Mouse (Mus musculus): ENCODE data around the gene Chd1. TPM values are rescaled to one million over a fixed set of nuclear protein-coding genes. Genes with fewer than 3 reads are reported as not detected.
"Not testable (repeated sequence)": the region's sequence is repeated elsewhere in the genome, so short reads cannot be mapped to it uniquely, and the experiment has no call there.

Gene Chd1
- total RNA-seq, 2 experiments from 2014 or later = 35.1 to 47.7 TPM

GRCm38 (mm10) chr17:15731706-15732105 is 26.9 kb downstream of the Chd1 start:
- no peak for DNase-seq

DNA sequence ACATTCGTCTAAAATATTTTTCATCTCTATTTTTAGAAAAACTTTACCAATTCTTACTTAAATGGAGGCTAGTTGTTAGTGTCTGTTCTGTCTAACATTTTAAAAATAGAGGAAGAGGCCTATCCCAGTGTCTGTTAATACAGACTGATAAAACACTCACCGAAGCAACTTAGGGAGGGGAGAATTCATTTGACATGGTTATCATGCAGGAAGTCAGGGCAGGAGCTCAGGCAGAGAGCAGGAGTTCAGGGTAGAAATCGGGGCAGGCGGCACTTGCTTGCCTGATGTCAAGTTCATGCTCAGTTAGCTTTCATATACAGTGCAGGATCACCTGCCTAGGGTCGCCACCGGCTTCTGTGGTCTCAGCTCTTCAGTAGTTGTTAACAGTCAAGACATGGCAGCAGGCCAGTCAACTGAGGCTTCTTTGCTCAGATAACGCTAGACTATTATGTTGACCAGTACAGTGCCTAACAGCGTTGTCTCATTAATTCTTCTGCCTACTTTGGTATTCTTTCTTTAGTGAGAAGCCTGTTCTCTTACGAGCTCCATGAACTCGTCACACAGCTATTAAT is 32.7 kb downstream of the Chd1 start:
- DNase-seq = no peak

GRCm38 (mm10) chr17:15741836-15742235 is 37.1 kb downstream of the Chd1 start:
- peak; percentile 23 for DNase-seq

- DNase-seq = no peak
Observed at GRCm38 (mm10) chr17:15742953-15743352, 38.2 kb downstream of the Chd1 start.

DNA sequence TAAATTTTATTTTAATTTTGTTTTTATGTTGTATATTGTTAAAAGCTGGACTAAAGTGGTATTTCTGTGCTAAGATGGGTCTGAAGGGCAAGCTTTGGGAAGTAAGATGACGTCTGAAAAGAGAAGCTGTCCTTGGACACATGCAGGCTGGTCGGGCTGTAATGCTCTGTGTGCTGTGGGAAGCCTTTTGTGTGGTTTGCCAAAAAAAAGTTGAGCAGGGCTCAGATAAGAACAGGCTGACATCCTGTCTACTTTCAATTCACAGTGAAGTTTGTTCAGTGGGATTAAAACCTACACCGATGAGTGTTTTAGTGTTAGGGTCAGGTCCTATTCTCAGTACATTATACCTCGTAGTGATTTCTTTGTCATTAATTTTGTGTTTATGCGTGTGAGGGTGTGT is 38.6 kb downstream of the Chd1 start:
- DNase-seq = peak; percentile 20 to 29

- no peak for DNase-seq
Observed at GRCm38 (mm10) chr17:15746696-15747095, 41.9 kb downstream of the Chd1 start.

DNA sequence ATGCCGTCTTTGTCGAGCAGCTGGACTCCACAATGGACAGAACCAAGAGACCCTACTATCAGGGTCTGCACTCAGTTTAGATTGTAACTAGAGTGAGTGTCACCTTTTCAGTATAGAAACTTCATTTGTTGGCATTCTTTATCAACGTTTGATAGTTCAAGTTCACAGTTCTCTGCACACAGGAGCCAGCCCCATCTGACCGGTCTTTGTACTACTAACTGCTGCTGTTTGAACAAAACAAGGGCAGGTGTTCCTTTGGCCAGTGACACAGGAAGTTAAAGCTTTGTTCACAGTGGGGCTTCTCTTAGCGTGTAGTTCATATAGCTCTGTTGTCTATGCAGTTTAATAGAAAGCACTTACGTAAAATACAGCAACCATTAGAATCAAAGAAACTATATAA is 43.3 kb downstream of the Chd1 start:
- no peak for DNase-seq

GRCm38 (mm10) chr17:15751264-15751663 is 46.5 kb downstream of the Chd1 start:
- DNase-seq = not testable (repeated sequence)

DNA sequence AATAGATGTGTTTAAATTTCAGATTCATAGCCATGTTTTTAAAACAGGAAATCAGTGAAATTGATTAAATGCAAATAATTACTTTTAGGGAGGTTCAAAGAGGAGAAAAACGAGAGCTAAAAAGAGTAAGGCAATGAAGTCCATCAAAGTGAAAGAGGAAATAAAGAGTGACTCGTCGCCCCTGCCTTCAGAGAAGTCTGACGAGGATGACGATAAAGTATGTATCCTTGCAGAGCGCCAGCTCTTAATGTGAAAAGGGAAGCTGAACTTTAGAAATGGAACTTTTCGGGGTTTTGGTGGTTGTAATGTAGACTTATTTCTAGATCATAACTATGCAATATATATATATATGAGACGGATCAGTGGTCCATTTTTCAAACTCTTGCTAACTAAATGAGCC is 56.4 kb downstream of the Chd1 start:
- DNase-seq = no peak

- peak in 1 of 2 experiments; percentile 10 for DNase-seq
Observed at GRCm38 (mm10) chr17:15769081-15769724, 64.4 kb downstream of the Chd1 start.

DNA sequence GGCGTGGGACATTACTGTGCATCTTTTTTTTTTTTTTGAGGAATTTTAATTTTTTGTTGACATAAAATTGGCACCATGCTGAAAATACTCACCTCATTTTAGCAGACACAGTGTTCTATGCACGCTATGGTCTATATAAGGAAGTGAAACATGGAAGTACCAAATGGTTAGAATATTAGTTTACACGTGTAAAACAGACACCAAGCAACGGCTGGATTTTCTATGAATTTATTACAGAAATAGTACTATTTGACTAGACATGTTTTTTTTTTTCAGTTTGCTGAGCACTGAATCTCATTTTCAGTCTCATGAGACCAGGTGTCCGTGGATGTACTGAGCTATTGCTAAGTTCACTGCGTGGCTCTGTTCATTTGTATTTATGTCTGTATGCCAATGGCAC is 69.2 kb downstream of the Chd1 start:
- DNase-seq = no peak

- DNase-seq = no peak
Observed at GRCm38 (mm10) chr17:15774565-15775215, 69.9 kb downstream of the Chd1 start.

GRCm38 (mm10) chr17:15776349-15776748 is 71.6 kb downstream of the Chd1 start:
- peak in 1 of 2 experiments; percentile 4 for DNase-seq

DNA sequence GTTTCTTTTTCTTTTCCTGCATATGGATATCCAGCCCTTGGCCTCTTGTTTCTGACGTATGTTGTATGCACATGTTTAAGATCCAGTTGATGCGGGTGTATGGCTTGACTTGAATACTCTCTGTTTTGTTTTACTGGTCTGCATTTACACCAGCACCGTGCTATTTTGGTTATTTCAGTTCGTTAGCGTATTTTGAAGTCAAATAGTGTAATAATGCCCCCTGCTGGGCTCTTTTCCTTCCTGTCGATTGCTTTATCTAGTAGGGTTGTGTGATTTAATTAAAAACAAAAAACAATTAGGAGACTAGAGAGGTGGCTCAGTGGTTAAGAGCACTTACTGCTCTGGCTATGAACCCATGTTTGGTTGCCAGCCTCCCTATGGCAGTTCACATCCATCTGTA is 73.2 kb downstream of the Chd1 start:
- peak in 1 of 2 experiments; percentile 7 for DNase-seq

DNA sequence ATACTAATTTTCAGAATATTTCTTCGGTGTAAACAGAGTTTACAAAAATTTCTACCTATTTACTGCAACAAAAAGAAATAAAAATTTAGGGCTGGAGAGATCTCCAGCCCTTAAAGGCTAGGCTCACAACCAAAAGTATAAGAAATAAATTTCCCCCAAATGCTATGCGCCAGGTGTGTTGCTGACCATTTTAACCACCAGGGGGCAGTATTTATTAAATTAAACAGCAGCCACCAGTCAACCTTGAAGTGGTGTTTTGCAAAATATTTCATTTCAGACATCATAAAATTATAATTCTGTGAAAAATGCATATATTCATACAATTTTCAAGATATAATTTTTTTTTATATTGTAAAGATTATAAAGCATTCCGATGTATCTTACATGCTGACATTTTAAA is 82.3 kb downstream of the Chd1 start:
- DNase-seq = peak; percentile 16 to 20

DNA sequence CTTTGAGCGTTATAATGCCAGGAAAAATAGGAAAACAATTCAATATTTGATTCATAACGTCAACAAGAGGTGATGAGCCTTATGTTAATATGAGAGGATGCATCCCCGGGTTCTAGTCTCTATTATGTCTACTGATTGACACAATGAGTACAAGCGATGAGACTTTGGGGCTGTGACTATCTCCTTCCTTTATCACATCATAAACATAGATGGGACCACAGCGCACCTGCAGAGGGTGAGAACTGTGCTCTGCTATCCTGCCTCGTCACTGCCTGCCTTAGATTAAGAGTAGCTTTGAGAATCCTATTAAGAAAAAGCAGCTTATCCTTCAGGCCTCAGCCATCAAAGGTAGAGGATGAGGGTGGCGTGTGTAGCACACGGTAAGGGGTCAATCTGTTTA is 85.9 kb downstream of the Chd1 start:
- DNase-seq = no peak

GRCm38 (mm10) chr17:15799195-15799793 is 94.5 kb downstream of the Chd1 start:
- DNase-seq = no peak

DNA sequence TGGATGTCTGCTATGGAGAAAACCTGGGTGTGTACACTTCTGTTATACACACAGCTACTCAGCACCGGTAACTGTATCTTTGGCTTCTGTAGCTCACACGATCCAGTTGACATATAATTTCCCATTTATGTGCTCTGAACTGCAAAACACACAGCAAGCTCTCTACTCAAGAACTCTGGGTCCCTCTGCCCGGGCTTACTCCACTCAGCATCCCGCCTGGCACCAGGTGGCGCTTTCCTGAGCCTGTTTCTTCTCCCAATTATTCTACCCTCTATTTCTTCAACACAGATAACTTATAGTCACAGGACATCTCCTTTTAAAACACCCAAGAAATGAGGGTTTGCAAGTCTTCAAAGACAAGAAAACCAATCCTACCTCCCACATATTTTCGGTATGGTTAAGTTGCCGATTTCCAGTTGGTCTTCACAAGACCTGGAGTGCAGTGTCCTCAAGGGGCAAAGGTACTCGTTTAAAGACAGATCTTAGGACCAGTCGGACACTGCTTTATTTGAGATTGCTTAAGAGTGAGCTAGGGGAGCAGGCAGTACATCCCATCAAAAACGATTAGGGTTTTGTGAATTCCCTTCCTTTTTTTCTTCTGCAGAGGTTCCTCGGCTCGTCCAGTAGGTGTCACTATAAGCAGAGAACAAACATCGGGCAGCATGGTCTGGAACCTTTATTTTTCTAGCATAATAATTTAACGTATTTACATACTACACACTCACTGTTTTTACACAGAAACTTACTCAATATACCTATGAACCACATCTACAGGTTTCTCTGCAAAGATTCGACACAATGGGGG is 99.4 kb downstream of the Chd1 start:
- DNase-seq = peak in 1 of 2 experiments; percentile 17

DNA sequence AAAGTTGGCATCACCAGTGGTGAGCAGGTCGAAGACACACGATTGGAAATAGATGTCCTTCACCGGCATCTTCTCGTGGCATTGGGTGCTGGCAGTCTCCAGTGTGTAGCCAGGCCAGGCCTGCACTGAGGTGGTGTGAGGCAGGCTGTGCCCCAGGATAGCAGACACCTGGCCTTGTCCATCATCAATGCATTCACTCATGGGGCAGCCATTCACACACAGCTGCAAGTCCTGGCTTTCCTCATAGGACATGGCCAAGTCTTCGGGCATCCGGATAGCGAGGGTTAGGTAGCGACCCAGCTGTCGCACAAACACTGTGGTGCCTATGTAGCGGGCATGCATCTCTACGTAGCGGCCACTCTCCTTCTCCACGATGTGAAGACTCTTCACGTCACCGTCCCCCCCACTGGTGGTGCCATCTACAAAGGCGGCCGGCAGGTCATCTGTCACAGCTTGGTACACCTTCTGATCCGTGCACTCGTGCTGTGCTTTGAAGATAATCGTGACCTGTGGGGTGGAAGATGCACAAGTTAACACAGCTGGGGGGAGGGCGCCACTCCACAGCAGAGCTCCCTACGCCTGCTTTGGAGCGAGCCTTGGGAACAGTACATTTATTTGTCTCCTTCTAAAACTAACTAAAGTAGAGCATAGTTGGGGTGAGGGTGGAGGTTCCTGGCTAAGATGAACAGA is 102.7 kb downstream of the Chd1 start:
- DNase-seq = no peak

DNA sequence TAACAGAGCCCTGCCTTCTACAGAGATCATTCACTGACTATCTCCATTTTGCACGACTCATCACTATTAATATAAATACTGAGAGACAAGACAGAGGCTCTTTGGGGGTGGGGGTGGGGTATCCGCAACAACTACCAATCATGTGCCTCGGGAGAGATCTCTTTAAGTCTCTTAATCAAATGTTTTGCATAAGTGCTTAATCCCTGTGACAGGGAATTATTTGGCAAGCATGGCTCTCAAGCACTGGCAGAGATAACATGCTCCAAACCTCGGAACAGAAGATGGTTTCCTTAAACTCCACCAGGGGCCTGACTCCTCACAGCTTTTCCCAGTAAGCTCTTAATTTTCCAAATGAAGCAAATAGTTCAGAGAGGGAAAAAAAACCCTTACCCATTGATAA is 103.2 kb downstream of the Chd1 start:
- no peak for DNase-seq

DNA sequence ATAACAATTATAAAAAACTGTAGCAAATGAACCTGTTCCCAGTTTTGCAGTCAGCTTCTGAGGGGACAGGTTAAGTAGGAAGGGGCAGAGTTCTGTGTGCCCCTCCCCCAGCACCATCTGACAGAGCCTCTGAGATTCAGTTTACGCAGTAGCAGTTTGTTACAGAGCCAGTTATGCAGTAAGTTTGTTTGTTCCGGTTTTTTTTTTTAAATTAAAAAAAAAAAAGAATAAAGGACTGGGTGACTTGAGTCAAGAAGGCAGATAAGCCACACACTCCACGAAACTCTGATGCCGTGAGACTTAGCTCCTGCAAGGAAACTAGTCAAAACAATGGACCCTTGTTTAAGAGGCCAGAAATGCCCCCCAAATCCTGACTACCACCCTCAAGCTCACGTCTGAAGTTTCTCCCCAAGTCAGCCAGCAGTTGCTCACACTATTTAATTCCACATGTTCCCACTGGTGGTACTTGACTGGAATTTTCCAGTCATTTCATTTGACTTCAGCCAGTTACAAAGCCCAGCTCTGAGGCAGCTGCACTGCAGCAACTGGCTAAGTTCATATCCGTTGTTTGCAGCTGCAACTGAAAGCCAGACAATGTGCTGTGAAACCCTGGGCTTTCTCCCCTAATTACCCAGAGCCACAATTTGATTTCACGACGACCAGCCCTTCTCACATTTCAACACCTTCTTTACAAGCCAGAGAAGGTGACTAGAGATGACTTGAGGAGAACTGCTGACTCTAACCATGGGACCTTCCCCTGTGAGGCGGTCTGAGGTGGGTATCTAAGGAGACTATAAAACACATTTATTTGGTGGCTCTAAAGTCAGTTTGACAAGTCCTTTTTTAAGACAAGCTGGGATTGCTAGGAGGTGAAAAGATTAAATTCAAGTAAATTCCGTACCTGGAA is 104.0 kb downstream of the Chd1 start:
- DNase-seq = no peak

All from adrenal gland, postnatal 36 days (tissue).